Comparison of ENCODE assay signal across 8 mouse cellular contexts in the genomic region with DNA sequence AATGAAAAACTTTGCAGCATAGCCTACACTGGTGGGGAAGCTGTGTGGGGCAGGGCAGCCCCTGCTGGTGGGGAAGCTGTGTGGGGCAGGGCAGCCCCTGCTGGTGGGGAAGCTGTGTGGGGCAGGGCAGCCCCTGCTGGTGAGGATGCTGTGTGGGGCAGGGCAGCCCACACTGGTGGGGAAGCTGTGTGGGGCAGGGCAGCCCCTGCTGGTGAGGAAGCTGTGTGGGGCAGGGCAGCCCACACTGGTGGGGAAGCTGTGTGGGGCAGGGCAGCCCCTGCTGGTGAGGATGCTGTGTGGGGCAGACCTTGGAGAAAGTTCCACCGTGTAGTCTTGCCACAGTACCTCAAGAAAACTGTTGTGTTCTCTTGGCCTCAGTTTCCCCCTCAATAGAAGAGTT. TPM values are rescaled to one million over a fixed set of nuclear protein-coding genes. Genes with fewer than 3 reads are reported as not detected.
A peak's percentile ranks its signal among the peaks of the same experiment; 100 is the strongest.
DNase-seq lines count a peak whose midpoint lies in the region; ATAC-seq and TF ChIP-seq lines count a peak whose summit lies in the region.
"Not testable (repeated sequence)": the region's sequence is repeated elsewhere in the genome, so short reads cannot be mapped to it uniquely, and the experiment has no call there.

No protein-coding gene starts in this region.

- in situ Hi-C loops in CH12.LX (cut with MboI; ENCODE audit: low pct_ligation_motif_present, low pct_unique_long_range_greater_than_20kb, low sequenced_read_pairs), result not testable (repeated sequence)

- 50% methylated on average over 1 of the region's 1 CpGs for WGBS in hindbrain, embryonic 13.5 days
- 21% methylated on average over 1 of the region's 1 CpGs for whole genome bisulfite sequencing in macrophage (ENCODE audit: missing documents)
- 33% methylated on average over 1 of the region's 1 CpGs for WGBS in stomach, postnatal 0 days

- not testable (repeated sequence) for TF ChIP-seq POLR2A in CH12.LX (IDR thresholded peaks at IDR 0.05; ENCODE audit: low read depth, low read length)

- H3K4me1 ChIP-seq in CH12.LX (ENCODE audit: control insufficient read depth in 1 of 2, insufficient read depth in 2 of 2), result peaks cover 36 to 94% of the 10 kb centered on the region in 2 experiments
- peaks cover 56% of the 10 kb centered on the region for H3K4me1 ChIP-seq in hindbrain, embryonic 13.5 days (replicated peaks)
- H3K4me1 ChIP-seq in stomach, postnatal 0 days (replicated peaks; ENCODE audit: control insufficient read depth, insufficient read depth), result peaks cover 24% of the 10 kb centered on the region

- TF ChIP-seq CTCF in CH12.LX (conservative IDR thresholded peaks at IDR 0.05 in 1 of 2, IDR thresholded peaks at IDR 0.05 in 1 of 2; ENCODE audit: low read depth in 2 of 2, low read length in 2 of 2), result peak in 1 of 2 experiments; percentile 73; a peak in 2 of 4 replicates
- peak; percentile 36 for TF ChIP-seq CTCF in left cerebral cortex, adult 2 months (IDR thresholded peaks at IDR 0.05)
- TF ChIP-seq CTCF in stomach, postnatal 0 days (IDR thresholded peaks at IDR 0.05; ENCODE audit: low read depth), result peak; percentile 67

- H3K9me3 ChIP-seq in CH12.LX (replicated peaks; ENCODE audit: low read length); hindbrain, embryonic 13.5 days; stomach, postnatal 0 days (ENCODE audit: control insufficient read depth, low read length): not testable (repeated sequence)

- H3K36me3 ChIP-seq in CH12.LX (replicated peaks in 1 of 2; ENCODE audit: control insufficient read depth in 1 of 2, insufficient read depth in 1 of 2, low read length in 1 of 2); hindbrain, embryonic 13.5 days; macrophage (ENCODE audit: inconsistent target); stomach, postnatal 0 days (ENCODE audit: control insufficient read depth, insufficient read depth, low read length): not testable (repeated sequence)

- not testable (repeated sequence) for H3K9ac ChIP-seq in CH12.LX (ENCODE audit: insufficient read depth, low read depth); hindbrain, embryonic 13.5 days; stomach, postnatal 0 days (ENCODE audit: low read length)

- DNase-seq in CH12.LX (ENCODE audit: extremely low read depth); left cerebral cortex, adult 2 months (ENCODE audit: extremely low spot score in 1 of 2, low spot score in 2 of 2); stomach, postnatal 0 days (ENCODE audit: low spot score): not testable (repeated sequence)
- peak; percentile 69 to 85 for DNase-seq in thymus, postnatal 36 days

- intact Hi-C loops in left cerebral cortex, adult 2 months (cut with DNase I), result not testable (repeated sequence)

- not testable (repeated sequence) for H3K79me2 ChIP-seq in CH12.LX (replicated peaks; ENCODE audit: control insufficient read depth, extremely low read depth, insufficient read depth, poor library complexity, severe bottlenecking)
- peaks cover 17% of the 10 kb centered on the region; the same call in 1 of the 2 replicates for H3K79me2 ChIP-seq in macrophage (ENCODE audit: inconsistent target)

- H3K27ac ChIP-seq in CH12.LX (ENCODE audit: insufficient read depth, low read depth) (0 out of 2 replicates have a peak overlapping the region, but pooled peaks have one; percentile 15), macrophage (peak overlapping the region; percentile 78; the same call in 1 of the 2 replicates)
- 0 out of 2 replicates have a peak overlapping the region, but pooled peaks have one; percentile 97 for H3K27ac ChIP-seq in hindbrain, embryonic 13.5 days
- H3K27ac ChIP-seq in left cerebral cortex, adult 2 months, result peak overlapping the region; percentile 99
- not testable (repeated sequence) for H3K27ac ChIP-seq in stomach, postnatal 0 days (replicated peaks)

- TF ChIP-seq RAD21 in CH12.LX (IDR thresholded peaks at IDR 0.05; ENCODE audit: low read depth, low read length), result peak; percentile 40

- dilution Hi-C loops in CH12.LX (cut with MboI; ENCODE audit: extremely low pct_ligation_motif_present, extremely low pct_unique_long_range_greater_than_20kb, low sequenced_read_pairs), result not testable (repeated sequence)

- not testable (repeated sequence) for H3K4me2 ChIP-seq in CH12.LX (ENCODE audit: insufficient read depth, low read depth, poor library complexity, severe bottlenecking); hindbrain, embryonic 13.5 days; stomach, postnatal 0 days (replicated peaks; ENCODE audit: low read depth)

- peak; percentile 66 for ATAC-seq in common myeloid progenitor, adult 5-6 weeks (replicated peaks; ENCODE audit: low read depth, poor library complexity, severe bottlenecking)
- peak; percentile 66; the same call in 1 of the 2 replicates for ATAC-seq in granulocyte monocyte progenitor cell, adult 5-6 weeks (replicated peaks; ENCODE audit: poor library complexity, severe bottlenecking)
- not testable (repeated sequence) for ATAC-seq in hindbrain, embryonic 13.5 days (ENCODE audit: low FRiP score); stomach, postnatal 0 days (ENCODE audit: low FRiP score, low TSS enrichment)

- TF ChIP-seq EP300 in CH12.LX (IDR thresholded peaks at IDR 0.05; ENCODE audit: low read length); stomach, postnatal 0 days (optimal IDR thresholded peaks at IDR 0.05): not testable (repeated sequence)

- not testable (repeated sequence) for H3K27me3 ChIP-seq in CH12.LX (replicated peaks); hindbrain, embryonic 13.5 days; stomach, postnatal 0 days (ENCODE audit: control insufficient read depth, insufficient read depth, low read length)

- H3K4me3 ChIP-seq in CH12.LX (replicated peaks in 1 of 3; ENCODE audit: low read depth in 2 of 3, low read length in 2 of 3, poor library complexity in 1 of 3), result peak overlapping the region in 1 of 3 experiments; percentile 5
- not testable (repeated sequence) for H3K4me3 ChIP-seq in hindbrain, embryonic 13.5 days; left cerebral cortex, adult 2 months; macrophage (ENCODE audit: inconsistent target); stomach, postnatal 0 days (ENCODE audit: low read depth, low read length)

TF ChIP-seq in CH12.LX, 34 proteins besides CTCF, POLR2A, EP300 and RAD21:
- TF ChIP-seq SMC3 (IDR thresholded peaks at IDR 0.05; ENCODE audit: low read depth, low read length), result peak; percentile 49

RNA-seq across cellular contexts. Expression of gene Scyl1, which starts 42.8 kb away (rescaled TPM):
- total RNA-seq in CH12.LX (2012; rRNA removed) (49.8 and 55.0 TPM in 2 replicates), CH12.LX (2014; rRNA removed) (35.1 and 37.6 TPM in 2 replicates)
- polyA plus RNA-seq in CH12.LX (2012; ENCODE audit: insufficient read length, low read depth) (49.1 and 56.1 TPM in 2 replicates), macrophage (2018) (46.2 to 54.8 TPM (median 52.4 TPM) in 3 replicates)
- 23.5 and 30.9 TPM in 2 replicates for total RNA-seq in common myeloid progenitor, adult 5-6 weeks (2017)
- total RNA-seq in granulocyte monocyte progenitor cell, adult 5-6 weeks (2014; fragmentation: Nextera tagmentation), result 40.9 and 47.7 TPM in 2 replicates
- total RNA-seq in granulocyte monocyte progenitor cell, adult 5-6 weeks (2017), result 22.8 and 23.3 TPM in 2 replicates
- 67.6 and 72.4 TPM in 2 replicates for polyA plus RNA-seq in hindbrain, embryonic 13.5 days (2015; fragmentation: Nextera tagmentation; extraction: Ambion mirVana)
- total RNA-seq in left cerebral cortex, adult 2 months (2021), result 10 to 100 TPM; 92.0 to 98.0 TPM
- 100 to 1,000 TPM in 7 of 26 experiments, 10 to 100 TPM in 19; 63.9 to 148 (median 86.2) TPM for total RNA-seq in macrophage (2018; cell fraction: chromatin; rRNA removed)
- total RNA-seq in macrophage (2018; cell fraction: cytosol; rRNA removed), result 10 to 100 TPM; 31.6 to 62.4 (median 45.0) TPM
- 100 to 1,000 TPM in 4 of 26 experiments, 10 to 100 TPM in 22; 42.7 to 104 (median 71.0) TPM for total RNA-seq in macrophage (2018; cell fraction: nucleus; rRNA removed)
- polyA plus RNA-seq in stomach, postnatal 0 days (2015; fragmentation: Nextera tagmentation; extraction: Ambion mirVana), result 38.1 and 40.9 TPM in 2 replicates
